Mouse (Mus musculus): Measurements from ENCODE around the gene Ercc2. TPM values are rescaled to one million over a fixed set of nuclear protein-coding genes. Genes with fewer than 3 reads are reported as not detected.

Ercc2 gene
- total RNA-seq (2022), result 10 to 100 TPM; 11.2 to 14.5 (median 13.2) TPM

DNA sequence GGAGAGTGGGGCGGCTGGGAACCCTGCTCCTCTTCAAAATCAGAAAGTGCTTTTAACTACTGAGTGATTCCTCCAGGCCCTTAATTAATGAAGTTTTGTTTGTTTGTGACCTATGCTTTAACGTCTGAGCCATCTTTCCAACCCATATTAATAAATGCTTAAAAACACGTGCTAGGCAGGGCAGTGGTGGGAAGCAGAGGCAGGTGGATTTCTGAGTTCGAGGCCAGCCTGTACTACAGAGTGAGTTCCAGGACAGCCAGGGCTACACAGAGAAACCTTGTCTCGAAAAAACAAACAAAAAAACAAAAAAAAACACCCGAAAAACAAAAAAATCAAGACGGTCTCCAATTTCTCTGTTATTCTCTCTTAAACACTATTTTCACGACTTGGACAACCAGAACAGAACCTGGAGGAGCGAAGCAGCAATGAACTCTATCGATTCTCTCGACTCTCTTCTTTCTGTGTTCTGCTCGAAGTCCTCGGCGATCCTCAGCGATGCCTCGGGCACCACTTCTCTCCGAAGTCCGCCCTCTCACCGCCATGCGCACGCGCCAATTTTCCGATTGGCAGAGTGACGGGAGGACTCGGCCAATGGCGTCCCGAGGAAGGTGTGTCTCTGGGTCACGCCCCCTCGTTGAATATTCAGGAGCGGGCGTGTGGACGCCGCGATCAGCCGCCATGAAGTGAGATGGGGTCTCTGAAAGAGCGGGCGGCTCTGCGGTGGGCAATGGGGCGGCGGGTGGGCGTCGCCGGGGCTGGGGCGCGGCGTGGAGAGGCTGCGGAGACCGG is at the start of gene Ercc2:
Gene Ercc2 (plus strand): TSS at position 634 of the 789 bp plus-strand sequence.
- peak; percentile 99 for DNase-seq (ENCODE audit: low spot score)

DNA sequence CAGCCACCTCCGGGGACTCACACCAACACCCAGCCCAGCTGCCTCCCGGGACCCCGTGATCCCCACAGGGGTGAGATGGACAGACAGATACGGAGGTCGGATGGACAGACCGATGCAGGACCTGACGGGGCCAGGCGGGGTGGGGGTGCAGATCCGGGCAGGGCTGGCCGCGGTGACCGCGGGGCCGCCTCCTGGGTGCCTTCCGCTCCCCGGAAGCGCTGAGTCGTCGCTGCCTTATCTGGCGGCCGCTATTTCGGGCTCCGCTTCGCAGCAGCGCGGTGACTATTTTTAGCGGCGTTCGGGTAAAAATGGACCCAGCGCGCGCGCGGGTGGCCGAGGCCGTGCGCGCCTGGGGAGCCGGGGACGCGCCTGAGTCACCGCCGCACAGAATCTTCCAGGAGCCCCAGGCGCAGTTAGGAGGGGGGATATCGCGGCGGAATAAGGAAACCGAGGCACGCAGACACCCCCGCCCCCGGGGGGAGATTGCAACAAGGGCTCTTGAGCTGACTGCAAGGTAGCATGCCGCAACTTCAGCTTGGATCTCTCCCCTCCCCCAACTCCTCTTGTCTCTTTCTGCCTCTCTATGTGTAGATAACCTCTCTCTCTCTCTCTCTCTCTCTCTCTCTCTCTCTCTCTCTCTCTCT is 49.0 kb upstream of the Ercc2 start:
- peak; percentile 79 for DNase-seq (ENCODE audit: low spot score)

- DNase-seq (ENCODE audit: low spot score), result no peak
Measured at GRCm38 (mm10) chr7:19335583-19335982, 46.2 kb upstream of the Ercc2 start.

DNA sequence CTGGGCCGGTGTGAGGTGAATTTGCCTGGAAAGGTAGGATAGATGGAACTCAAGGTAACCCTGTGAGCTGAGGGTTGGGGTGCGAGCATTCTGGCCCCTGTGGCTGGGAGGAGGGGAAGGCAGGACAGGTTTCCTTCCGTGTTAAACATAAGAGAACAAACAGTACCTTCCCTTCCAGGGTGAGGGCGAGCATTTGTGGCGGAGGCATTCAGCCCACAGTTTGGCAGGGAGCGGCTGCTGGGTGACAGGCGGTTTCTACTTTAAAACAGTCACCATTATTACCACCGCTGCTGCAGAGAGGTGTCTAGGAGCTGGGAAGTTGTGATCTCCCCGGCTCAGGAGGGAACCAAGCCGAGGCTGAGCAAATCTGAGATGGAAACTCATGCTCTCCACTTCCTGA is 44.7 kb upstream of the Ercc2 start:
- DNase-seq (ENCODE audit: low spot score), result no peak

DNA sequence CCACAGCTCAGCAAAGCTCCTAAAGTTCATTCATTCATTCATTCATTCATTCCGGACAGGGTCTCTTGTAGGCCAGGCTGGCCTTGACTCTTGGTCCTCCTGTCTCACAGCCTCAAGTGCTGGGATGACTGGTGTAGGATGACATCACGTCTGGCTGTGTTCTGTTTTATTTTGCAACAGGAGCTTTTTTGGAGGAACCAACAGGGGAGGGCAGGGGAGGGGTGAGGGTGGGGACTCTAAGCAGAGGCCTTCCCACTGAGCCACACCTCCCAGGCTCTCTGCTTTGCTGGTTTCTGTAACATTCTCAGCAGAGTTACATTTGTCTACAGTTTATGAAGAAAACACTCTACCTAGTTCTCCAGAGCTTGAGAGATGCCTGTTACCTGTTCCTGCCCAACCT is 43.8 kb upstream of the Ercc2 start:
- DNase-seq (ENCODE audit: low spot score), result no peak

DNA sequence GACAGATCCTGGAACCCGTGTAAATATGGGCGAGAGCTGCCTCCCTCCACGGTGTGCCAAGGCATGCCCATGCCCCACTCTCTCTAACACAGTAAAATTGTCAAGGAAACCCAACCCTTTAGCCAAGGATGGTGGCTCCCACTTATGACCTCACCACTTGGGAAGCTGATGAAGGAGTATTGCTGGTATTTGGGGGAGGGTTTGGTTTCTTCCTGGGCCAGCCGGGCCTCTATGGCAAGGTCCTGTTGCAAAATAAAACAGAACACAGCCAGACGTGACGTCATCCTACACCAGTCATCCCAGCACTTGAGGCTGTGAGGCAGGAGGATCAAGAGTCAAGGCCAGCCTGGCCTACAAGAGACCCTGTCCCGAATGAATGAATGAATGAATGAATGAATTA is 43.2 kb upstream of the Ercc2 start:
- DNase-seq (ENCODE audit: low spot score), result no peak

DNA sequence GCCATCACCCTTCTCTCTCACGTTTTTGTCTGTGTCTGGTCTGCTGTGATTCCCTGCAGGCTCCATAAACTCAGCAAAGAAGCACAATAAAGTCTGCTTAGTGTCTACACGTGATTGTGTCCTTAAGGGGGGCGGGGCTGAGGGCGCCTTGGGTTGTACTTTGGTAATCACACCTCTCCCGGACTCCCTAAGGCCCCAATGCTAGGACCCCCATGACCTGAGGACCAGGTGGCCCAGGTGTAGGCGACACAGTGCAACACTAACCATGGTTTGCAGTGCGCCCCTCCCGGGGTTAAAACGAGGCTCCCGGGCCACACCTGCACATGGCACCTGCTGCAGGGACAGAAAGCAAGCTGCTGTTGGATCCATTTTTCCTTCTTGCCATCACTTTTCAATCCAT is 40.6 kb upstream of the Ercc2 start:
- DNase-seq (ENCODE audit: low spot score), result no peak

DNA sequence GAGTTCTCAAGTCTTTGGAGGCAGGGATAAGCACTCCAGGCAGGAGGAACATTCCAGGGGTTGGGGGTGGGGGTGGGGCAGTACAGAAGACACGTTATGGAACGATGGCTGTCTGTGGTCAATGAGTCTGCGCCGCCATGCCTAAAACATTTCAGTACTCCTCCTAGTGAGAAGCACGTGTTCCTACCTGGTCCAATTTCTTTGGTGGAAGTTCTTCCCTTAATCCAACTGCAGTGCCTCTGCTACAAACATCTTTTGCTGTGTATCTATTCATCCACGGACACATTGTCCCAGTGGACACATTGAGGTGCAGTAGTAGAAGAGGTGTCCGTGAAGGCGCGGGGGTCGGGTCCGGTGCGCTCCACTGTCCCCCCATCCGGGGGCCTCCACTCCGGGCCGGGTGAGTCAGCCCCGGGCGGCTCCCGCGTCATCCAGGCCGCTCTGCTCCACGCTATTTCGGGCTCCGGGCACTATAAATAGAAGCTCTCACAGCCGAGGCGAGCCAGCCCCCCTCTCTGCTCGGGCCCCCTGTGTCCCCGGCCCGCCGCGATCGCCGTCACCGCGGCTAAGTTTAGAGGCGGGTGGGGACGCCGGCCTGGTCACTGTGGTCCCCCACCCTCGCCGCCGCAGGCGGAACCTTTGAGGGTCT is 39.9 kb upstream of the Ercc2 start:
- DNase-seq (ENCODE audit: low spot score), result peak; percentile 60

DNA sequence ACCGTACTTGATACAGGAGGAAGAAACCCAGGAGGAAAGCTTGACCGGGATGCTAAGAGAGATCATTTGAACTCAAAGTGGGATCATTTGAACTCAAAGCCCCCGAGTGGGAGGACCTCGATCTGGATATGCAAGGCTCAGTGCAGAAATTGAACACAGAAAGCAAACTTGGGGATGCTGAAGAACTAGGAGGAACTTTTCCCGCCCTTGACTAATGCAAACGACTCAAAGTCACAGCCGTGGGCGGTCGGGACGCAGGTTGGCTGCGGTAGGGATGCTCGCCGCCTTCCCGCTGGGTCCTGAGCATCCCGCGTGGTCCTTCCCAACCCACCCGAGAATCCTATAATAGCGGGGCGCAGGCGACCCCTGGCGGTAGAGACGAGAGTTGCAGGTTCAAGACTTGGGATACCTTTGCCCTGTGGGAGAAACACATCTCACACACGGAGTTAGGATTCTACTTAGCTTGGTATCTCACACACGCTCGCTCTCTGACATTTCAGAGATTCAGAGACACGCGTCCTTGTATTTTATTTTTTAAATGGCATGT is 39.3 kb upstream of the Ercc2 start:
- DNase-seq (ENCODE audit: low spot score), result peak; percentile 90

- DNase-seq (ENCODE audit: low spot score), result peak; percentile 81
Measured at GRCm38 (mm10) chr7:19343210-19343808, 38.5 kb upstream of the Ercc2 start.

DNA sequence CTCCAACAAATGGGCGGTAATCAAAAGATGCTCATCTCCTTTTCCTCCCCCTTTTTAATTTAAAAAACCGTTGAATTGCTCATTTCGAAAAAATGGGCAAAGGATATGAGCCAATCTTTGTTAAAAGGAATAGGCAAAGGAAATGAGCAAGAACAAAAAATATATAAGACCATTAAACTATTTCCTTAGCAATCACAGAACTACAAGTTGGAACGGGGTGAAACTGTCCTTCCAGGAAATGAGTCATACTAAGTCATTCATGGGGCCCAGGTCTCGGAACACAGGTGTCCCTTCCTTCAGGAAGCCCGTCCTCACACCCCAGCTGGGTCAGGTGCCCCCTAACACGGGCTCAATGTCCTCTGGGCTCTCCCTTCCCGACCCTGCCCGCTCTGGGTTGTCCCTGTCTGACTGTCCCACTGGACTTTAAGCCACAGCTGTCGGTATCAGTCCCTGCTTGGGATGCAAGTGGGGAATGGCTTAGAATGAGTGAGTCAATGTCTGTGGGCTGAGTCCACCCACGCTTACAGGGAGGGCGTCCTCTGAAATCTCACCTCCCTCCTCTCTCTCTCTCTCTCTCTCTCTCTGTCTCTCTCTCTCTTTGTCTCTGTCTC is 37.5 kb upstream of the Ercc2 start, which contains the start of gene Ercc1:
Gene Ercc1 (plus strand): TSS at position 542 of the 611 bp plus-strand sequence.
- DNase-seq (ENCODE audit: low spot score), result no peak

DNA sequence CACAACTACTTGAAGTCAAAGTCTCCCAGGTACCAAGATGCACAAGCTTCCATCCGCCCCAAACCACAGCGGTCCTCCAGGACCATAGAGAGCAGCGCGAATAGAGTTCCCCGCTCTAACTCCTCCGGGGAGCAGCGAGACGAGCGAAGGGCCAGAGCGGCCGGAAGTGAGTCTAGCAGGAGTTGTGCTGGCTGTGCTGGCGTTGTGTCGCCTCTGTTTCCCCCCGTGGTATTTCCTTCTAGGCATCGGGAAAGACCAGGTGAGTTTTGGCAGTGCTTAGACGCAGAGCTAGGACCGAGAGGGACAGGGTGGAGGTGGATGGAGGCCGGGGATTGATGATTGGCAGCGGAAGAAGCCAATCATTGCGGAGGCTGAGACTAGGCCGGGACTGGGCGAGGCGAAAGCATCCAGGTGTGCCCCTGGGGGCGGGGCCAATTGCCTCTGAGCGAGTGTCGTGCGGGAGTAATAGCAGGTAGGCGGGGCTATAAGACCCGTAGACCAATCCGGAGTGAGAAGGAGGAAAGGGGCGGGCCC is 36.8 kb upstream of the Ercc2 start:
- peak; percentile 91 for DNase-seq (ENCODE audit: low spot score)

- DNase-seq (ENCODE audit: low spot score), result peak; percentile 67
Measured at GRCm38 (mm10) chr7:19349188-19349915, 32.5 kb upstream of the Ercc2 start.

DNA sequence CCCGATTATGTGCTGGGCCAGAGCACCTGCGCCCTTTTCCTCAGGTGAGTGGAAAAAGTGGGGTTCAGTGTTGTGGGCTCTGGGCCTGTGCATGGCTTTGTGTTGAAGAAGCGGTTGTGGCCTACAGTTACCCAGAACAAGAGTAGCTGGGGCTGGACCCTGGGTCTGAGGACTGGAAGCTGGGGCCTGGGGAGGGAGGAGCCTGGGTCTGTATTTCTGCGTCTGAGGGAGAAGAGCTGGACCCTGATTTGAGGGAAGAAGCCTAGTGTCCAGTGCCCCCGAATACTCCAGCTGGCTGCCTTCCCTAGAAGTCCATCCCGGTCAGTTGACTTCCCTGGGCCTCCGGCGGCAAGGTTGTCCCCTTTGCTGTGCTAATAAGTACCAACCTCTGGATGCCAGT is 31.6 kb upstream of the Ercc2 start:
- no peak for DNase-seq (ENCODE audit: low spot score)

DNA sequence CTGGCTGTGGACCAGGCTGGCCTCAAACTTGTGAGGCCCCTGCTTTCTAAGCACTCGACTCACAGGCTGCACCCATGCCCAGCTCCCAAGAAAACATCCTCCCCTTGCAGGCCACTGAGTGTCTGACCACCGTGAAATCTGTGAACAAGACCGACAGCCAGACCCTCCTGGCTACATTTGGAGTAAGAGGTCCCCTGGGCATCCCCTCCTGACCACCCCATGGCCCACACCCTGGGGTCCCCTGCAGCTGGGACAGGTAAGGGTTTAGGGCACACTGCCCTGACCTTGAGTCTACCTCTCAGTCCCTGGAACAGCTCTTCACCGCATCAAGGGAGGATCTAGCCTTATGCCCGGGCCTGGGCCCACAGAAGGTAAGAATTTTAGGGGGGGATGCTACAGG is 26.8 kb upstream of the Ercc2 start:
- DNase-seq (ENCODE audit: low spot score), result no peak

DNA sequence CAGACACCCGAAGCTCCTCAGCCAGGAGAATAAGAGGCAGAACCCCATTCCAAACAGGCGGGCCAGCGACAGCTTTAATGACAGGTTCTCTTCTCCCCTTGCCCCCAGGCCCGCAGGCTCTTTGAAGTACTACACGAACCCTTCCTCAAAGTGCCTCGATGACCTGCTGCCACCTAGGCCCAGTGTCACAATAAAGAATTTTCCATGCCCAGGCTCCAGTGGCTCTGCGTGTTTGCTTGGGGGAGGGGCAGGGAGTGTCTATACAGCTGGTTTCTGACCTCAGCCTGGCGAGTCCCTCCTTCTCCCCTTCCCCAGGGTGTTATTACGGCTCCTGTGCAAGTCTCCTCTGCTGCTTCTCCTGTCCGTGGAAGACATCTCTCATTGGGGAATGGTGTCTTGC is 25.5 kb upstream of the Ercc2 start:
- no peak for DNase-seq (ENCODE audit: low spot score)

DNA sequence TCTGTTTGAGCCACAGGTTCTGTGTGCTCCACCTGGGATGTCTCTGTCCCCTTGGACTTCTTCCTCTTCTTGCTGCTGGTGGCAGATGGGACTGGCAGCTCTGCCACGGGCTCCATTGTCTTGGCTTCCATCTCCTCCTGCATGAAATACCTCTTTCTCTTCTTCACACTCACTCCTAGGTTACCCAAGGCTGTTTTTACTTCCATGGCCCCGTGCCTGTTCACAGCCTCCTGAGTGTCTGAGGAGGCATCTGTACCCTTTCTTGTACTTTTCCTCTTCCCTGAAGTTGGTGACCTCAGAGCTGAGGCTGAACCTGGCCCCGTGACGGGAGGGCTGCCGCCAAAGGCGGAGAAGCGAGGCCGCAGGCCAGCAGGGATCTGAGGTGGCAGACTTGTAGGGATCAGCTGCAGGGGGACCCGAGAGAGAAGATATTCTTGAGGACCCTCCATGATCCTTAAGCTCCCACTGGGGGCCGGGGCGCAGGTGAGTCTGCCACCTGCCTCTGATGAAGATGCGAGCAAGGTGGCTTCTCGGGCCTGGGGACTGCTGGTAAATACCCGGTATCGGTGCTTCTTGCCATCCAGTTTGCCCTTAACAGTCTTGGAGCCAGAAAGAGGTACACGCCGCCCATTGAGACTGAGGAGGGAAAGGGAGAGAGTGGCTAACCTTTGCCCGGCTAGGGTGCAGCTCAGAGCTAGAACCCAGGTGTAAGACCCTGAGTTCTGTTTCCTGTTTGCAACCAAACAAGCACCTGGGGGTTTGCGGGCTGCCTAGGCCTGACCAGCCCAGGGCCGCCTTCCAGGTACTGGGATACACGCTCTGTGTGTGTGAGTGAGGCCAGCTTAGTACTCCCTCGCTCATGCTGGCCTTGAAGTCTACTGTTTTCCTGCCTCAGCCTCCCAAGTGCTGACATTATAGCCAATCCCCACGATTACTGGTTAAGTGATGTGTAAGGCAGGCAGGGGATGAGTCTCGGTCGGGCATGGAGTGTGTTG is 24.1 kb upstream of the Ercc2 start:
- DNase-seq (ENCODE audit: low spot score), result no peak

DNA sequence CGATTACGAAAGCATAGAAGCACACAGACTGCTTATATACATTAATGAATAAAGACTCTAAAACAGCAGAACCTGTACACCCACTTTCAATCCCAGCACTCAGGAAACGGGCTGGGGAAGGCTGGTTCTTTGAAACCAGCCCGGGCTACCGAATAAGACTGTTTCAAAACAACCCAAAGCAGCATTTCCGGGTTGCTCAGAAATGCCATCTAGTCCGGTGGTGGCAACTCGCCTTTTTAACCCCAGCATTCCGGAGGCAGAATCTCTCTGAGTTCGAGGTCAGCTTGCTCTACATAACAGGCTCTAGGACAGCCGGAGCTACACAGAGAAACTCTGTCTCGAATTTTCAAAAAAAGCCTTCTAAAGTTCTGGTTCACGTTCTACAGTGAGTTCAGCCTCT is 23.2 kb upstream of the Ercc2 start:
- DNase-seq (ENCODE audit: low spot score), result no peak

DNA sequence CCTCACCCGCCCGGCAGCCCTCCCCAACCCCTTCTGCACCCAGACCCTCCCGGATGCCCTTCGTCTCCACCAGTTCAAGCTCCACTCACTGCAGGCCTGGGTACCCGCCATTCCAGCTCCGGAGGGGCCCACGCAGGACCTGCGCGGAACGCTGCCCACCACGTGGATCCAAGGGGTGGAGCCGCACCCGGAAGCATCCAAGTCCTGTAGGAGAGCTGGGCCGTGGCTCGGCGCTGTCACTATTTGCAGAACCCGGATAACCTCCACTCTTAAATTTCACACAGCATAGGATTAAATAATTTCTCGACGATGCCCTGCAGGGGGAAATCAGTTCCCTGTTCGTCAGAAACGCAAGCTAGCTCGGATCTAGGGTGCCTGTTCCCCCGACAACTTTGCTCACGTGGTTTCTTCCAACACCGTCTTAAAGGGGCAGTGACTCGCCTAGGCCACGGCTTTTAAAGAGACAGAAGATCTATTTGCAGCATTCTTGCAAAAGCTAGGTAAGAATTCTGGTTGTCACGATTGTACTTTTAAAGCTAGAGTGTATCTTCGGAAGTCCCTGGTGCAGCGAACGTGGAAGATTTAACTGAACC is 22.4 kb upstream of the Ercc2 start, which contains the start of the genes Cd3eap and Ppp1r13l:
Gene Cd3eap (minus strand): TSS at position 185 of the 593 bp plus-strand sequence.
Gene Ppp1r13l (plus strand): TSS at position 451 of the 593 bp plus-strand sequence.
- DNase-seq (ENCODE audit: low spot score), result peak; percentile 88

Data from heart, adult 8-10 months (tissue).